Mouse (Mus musculus) liver, adult 2 months (tissue): ENCODE data around the gene Itfg1.

Source experiments
- CTCF ChIP-seq: fragments of 200-500 bp; IDR thresholded peaks from 2 replicates; pipeline ENCODE4 v1.5.1; 2011; ENCODE audit warnings: low read depth, low read length, control low read depth
- POLR2A ChIP-seq: fragments of 200-500 bp; IDR thresholded peaks from 2 replicates; pipeline ENCODE4 v1.6.1; 2011; ENCODE audit warnings: low read length, control low read depth; ENCODE audit not compliant: insufficient read depth; ENCODE audit errors: extremely low read depth

GRCm38 (mm10) chr8:85800164-85800563, 40.6 kb downstream of the Itfg1 start:
- TF ChIP-seq CTCF = no peak
- no peak for TF ChIP-seq POLR2A
